ENCODE assay signal across 31 mouse cellular contexts in genomic region chr11:83619037-83619436, GRCm38 (mm10). TPM values are rescaled to one million over a fixed set of nuclear protein-coding genes. Genes with fewer than 3 reads are reported as not detected.
"Had no signal": no experiment of that assay in that cellular context is flagged by ENCODE, and none has a peak within 500 bp of the region (broad histone marks: within the 10 kb centered on the region; RNA-seq: fewer than 3 reads in every experiment).

No protein-coding gene starts in this region.

- H3K36me3 ChIP-seq: limb, embryonic 12.5 days; limb, embryonic 15.5 days; liver, embryonic 13.5 days; neural tube, embryonic 13.5 days had no signal

- H3K4me3 ChIP-seq: layer of hippocampus, adult 2 months; limb, embryonic 12.5 days; limb, embryonic 15.5 days; liver, embryonic 13.5 days; myocyte; neural tube, embryonic 13.5 days had no signal

- H3K4me1 ChIP-seq: limb, embryonic 12.5 days; limb, embryonic 15.5 days; liver, embryonic 13.5 days; neural tube, embryonic 13.5 days had no signal

- H3K27me3 ChIP-seq: limb, embryonic 12.5 days; limb, embryonic 15.5 days; liver, embryonic 13.5 days; neural tube, embryonic 13.5 days had no signal

- H3K9me3 ChIP-seq: limb, embryonic 12.5 days; limb, embryonic 15.5 days; liver, embryonic 13.5 days; neural tube, embryonic 13.5 days had no signal

- ATAC-seq: intestine, embryonic 16.5 days had no signal

- H3K27ac ChIP-seq: kidney, postnatal 0 days; layer of hippocampus, adult 2 months; limb, embryonic 12.5 days; limb, embryonic 15.5 days; liver, embryonic 13.5 days; neural tube, embryonic 13.5 days; stomach, postnatal 0 days had no signal

- DNase-seq: kidney, adult 18-20 months; kidney, postnatal 25 days; left cerebral cortex, postnatal 4 days; liver, embryonic 13.5 days; lung, adult 2 months; lung, postnatal 14 days; lung, postnatal 4 days; midbrain, embryonic 14.5 days; retina, postnatal 1 day; right cerebral cortex, postnatal 25 days; thymus, adult 2 months; thymus, postnatal 25 days had no signal

- H3K9ac ChIP-seq: limb, embryonic 12.5 days; limb, embryonic 15.5 days; liver, embryonic 13.5 days; neural tube, embryonic 13.5 days had no signal

- H3K4me2 ChIP-seq: limb, embryonic 12.5 days; limb, embryonic 15.5 days; liver, embryonic 13.5 days; midbrain, embryonic 11.5 days; neural tube, embryonic 13.5 days had no signal

RNA-seq across cellular contexts. Expression of gene Rpl9-ps1, which starts 26.4 kb away (rescaled TPM):
- total RNA-seq: layer of hippocampus, adult 2 months; layer of hippocampus, postnatal 10 days; left cerebral cortex, adult 8-10 months; left cerebral cortex, postnatal 14 days; left cerebral cortex, postnatal 4 days; megakaryocyte-erythroid progenitor cell, adult 5-6 weeks had no signal
- polyA plus RNA-seq: intestine, embryonic 16.5 days; kidney, embryonic 14.5 days; kidney, postnatal 0 days; large intestine, adult 2 months; limb, embryonic 12.5 days; limb, embryonic 15.5 days; liver, embryonic 13.5 days; liver, embryonic 16.5 days; lung, adult 2 months; lung, embryonic 16.5 days; midbrain, embryonic 11.5 days; midbrain, embryonic 14.5 days; myocyte; neural tube, embryonic 13.5 days; spleen, adult 2 months; stomach, embryonic 14.5 days; stomach, postnatal 0 days; thymus, adult 2 months had no signal

RNA-seq across cellular contexts. Expression of gene Ccl3, which starts 30.1 kb away (rescaled TPM):
- total RNA-seq: layer of hippocampus, adult 2 months; left cerebral cortex, postnatal 14 days had no signal
- polyA plus RNA-seq: limb, embryonic 12.5 days; myocyte; stomach, embryonic 14.5 days had no signal

RNA-seq across cellular contexts. Expression of gene Ccl4, which starts 43.3 kb away (rescaled TPM):
- total RNA-seq: layer of hippocampus, adult 2 months; layer of hippocampus, postnatal 10 days; left cerebral cortex, postnatal 14 days; left cerebral cortex, postnatal 4 days had no signal
- polyA plus RNA-seq: kidney, embryonic 14.5 days; lung, embryonic 16.5 days; midbrain, embryonic 11.5 days; myocyte had no signal
